Mouse (Mus musculus) MEL (cell line): ENCODE measurements around the gene Uqcc1. TPM values are rescaled to one million over a fixed set of nuclear protein-coding genes. Genes with fewer than 3 reads are reported as not detected.

ENCODE experiments used
- DNase-seq: peaks from one replicate; pipeline ENCODE4 v3.0.0; 2011; ENCODE audit warnings: low read depth, low spot score
- H3K27ac ChIP-seq: 2 replicates; pipeline ENCODE4 v1.5.1; 2012; ENCODE audit warnings: low read depth, mild to moderate bottlenecking, control low read depth, low read length, moderate library complexity; ENCODE audit not compliant: control insufficient read depth
- H3K27me3 ChIP-seq, 2 experiments: fragments of 150-350 bp in 1 of 2; sonication (generic) in 1 of 2; 2 replicates each; pipeline ENCODE4 v1.6.1; 2012; ENCODE audit warnings: low read length in 2 of 2, mild to moderate bottlenecking in 2 of 2, improper control_type of control experiment in 1 of 2, moderate library complexity in 1 of 2; ENCODE audit not compliant: insufficient read depth in 2 of 2, control insufficient read depth in 1 of 2
- H3K36me3 ChIP-seq, 2 experiments: 2 replicates each; pipeline ENCODE4 v1.6.1; 2012 to 2014; ENCODE audit warnings: low read length in 2 of 2, improper control_type of control experiment in 1 of 2, inconsistent platforms in 1 of 2, mild to moderate bottlenecking in 1 of 2; ENCODE audit not compliant: insufficient read depth in 2 of 2, control insufficient read depth in 1 of 2
- H3K4me1 ChIP-seq, 2 experiments: fragments of 150-350 bp in 1 of 2; sonication (generic) in 1 of 2; 2 replicates each; pipeline ENCODE4 v1.6.1; 2012; ENCODE audit warnings: low read length in 2 of 2, improper control_type of control experiment in 1 of 2, mild to moderate bottlenecking in 1 of 2; ENCODE audit not compliant: insufficient read depth in 2 of 2, control insufficient read depth in 1 of 2
- H3K4me3 ChIP-seq, 2 experiments: fragments of 150-350 bp in 1 of 2; sonication (generic) in 1 of 2; 2 replicates each; pipeline ENCODE4 v1.5.1; 2012; ENCODE audit warnings: low read depth in 2 of 2, low read length in 2 of 2, mild to moderate bottlenecking in 2 of 2, moderate library complexity in 2 of 2, control low read depth in 1 of 2, improper control_type of control experiment in 1 of 2; ENCODE audit not compliant: control insufficient read depth in 1 of 2, insufficient read depth in 1 of 2
- H3K79me2 ChIP-seq: 2 replicates; pipeline ENCODE4 v1.6.1; 2012; ENCODE audit warnings: mild to moderate bottlenecking, low read length, moderate library complexity; ENCODE audit not compliant: control insufficient read depth, poor library complexity, insufficient read depth
- H3K9ac ChIP-seq: 2 replicates; pipeline ENCODE4 v1.6.1; 2012; ENCODE audit warnings: low read depth, mild to moderate bottlenecking, control low read depth, low read length, moderate library complexity; ENCODE audit not compliant: control insufficient read depth, poor library complexity, severe bottlenecking
- H3K9me3 ChIP-seq: fragments of 150-350 bp; sonication (generic); replicated peaks from 2 replicates; pipeline ENCODE4 v1.6.1; 2012; ENCODE audit warnings: mild to moderate bottlenecking, low read length, improper control_type of control experiment, moderate library complexity; ENCODE audit not compliant: insufficient read depth
- CHD1 ChIP-seq: IDR thresholded peaks from 2 replicates; pipeline ENCODE4 v1.6.1; 2012; ENCODE audit warnings: low read depth, mild to moderate bottlenecking, inconsistent platforms, low read length, improper control_type of control experiment
- E2F4 ChIP-seq: IDR thresholded peaks from 2 replicates; pipeline ENCODE4 v1.6.1; 2011; ENCODE audit warnings: low read depth, low read length, improper control_type of control experiment, borderline replicate concordance
- ELF1 ChIP-seq: IDR thresholded peaks from 2 replicates; pipeline ENCODE4 v1.6.1; 2014; ENCODE audit warnings: low read depth, mild to moderate bottlenecking, inconsistent platforms, low read length, improper control_type of control experiment, moderate library complexity
- ETS1 ChIP-seq: IDR thresholded peaks from 2 replicates; pipeline ENCODE4 v1.6.1; 2012; ENCODE audit warnings: low read depth, mild to moderate bottlenecking, inconsistent platforms, low read length, improper control_type of control experiment, moderate library complexity
- GATA1 ChIP-seq: IDR thresholded peaks from 2 replicates; pipeline ENCODE4 v1.6.1; 2011; ENCODE audit warnings: low read depth, low read length, improper control_type of control experiment
- MAFK ChIP-seq: IDR thresholded peaks from 2 replicates; pipeline ENCODE4 v1.6.1; 2011; ENCODE audit warnings: low read depth, mild to moderate bottlenecking, low read length, improper control_type of control experiment, borderline replicate concordance
- MAX ChIP-seq: IDR thresholded peaks from 2 replicates; pipeline ENCODE4 v1.6.1; 2011; ENCODE audit warnings: low read length, improper control_type of control experiment
- MAZ ChIP-seq: IDR thresholded peaks from 2 replicates; pipeline ENCODE4 v1.6.1; 2012; ENCODE audit warnings: low read depth, mild to moderate bottlenecking, inconsistent platforms, low read length, improper control_type of control experiment
- MXI1 ChIP-seq: IDR thresholded peaks from 2 replicates; pipeline ENCODE4 v1.6.1; 2011; ENCODE audit warnings: mild to moderate bottlenecking, low read depth, low read length, improper control_type of control experiment
- MYB ChIP-seq: IDR thresholded peaks from 2 replicates; pipeline ENCODE4 v1.6.1; 2011; ENCODE audit warnings: mild to moderate bottlenecking, low read depth, low read length, improper control_type of control experiment
- MYC ChIP-seq: IDR thresholded peaks from 2 replicates; pipeline ENCODE4 v1.6.1; 2011; ENCODE audit warnings: low read depth, mild to moderate bottlenecking, low read length, improper control_type of control experiment, moderate library complexity
- POLR2AphosphoS5 ChIP-seq: IDR thresholded peaks from 2 replicates; pipeline ENCODE4 v1.6.1; 2012; ENCODE audit warnings: low read depth, borderline replicate concordance, mild to moderate bottlenecking, inconsistent platforms, low read length, moderate library complexity, mixed read lengths
- SMC3 ChIP-seq: IDR thresholded peaks from 2 replicates; pipeline ENCODE4 v1.6.1; 2011; ENCODE audit warnings: low read depth, low read length, improper control_type of control experiment
- TAL1 ChIP-seq: IDR thresholded peaks from 2 replicates; pipeline ENCODE4 v1.6.1; 2012; ENCODE audit warnings: mild to moderate bottlenecking, inconsistent platforms, low read length, moderate library complexity, mixed read lengths
- TBP ChIP-seq: IDR thresholded peaks from 2 replicates; pipeline ENCODE4 v1.8.0; 2011; ENCODE audit warnings: low read depth, low read length, improper control_type of control experiment
- TCF12 ChIP-seq: IDR thresholded peaks from 2 replicates; pipeline ENCODE4 v1.6.1; 2014; ENCODE audit warnings: low read depth, mild to moderate bottlenecking, inconsistent platforms, low read length, improper control_type of control experiment, moderate library complexity
- UBTF ChIP-seq: IDR thresholded peaks from 2 replicates; pipeline ENCODE4 v1.6.1; 2012; ENCODE audit warnings: low read depth, mild to moderate bottlenecking, inconsistent platforms, low read length, improper control_type of control experiment, moderate library complexity, borderline replicate concordance; ENCODE audit not compliant: insufficient read depth
- ZNF384 ChIP-seq: IDR thresholded peaks from 2 replicates; pipeline ENCODE4 v1.6.1; 2012; ENCODE audit warnings: low read depth, mild to moderate bottlenecking, inconsistent platforms, low read length, improper control_type of control experiment
- polyA plus RNA-seq, 2 experiments: library from polyadenylated mRNA; stranded (reverse) in 1 of 2; unstranded in 1 of 2; fragments of >175 nt in 1 of 2; fragments of >200 nt in 1 of 2; gene quantifications; 2 replicates each; pipeline versions ENCODE4 v1.2.1 to v1.2.4; 2012; ENCODE audit warnings: low replicate concordance in 2 of 2, low read depth in 1 of 2; ENCODE audit not compliant: insufficient read length in 2 of 2, insufficient read depth in 1 of 2, missing spikeins in 1 of 2
- total RNA-seq: library from RNA; depleted of rRNA; stranded (reverse); fragments of 300-350 nt; gene quantifications from 2 replicates; pipeline ENCODE4 v1.2.3, GENCODE M21; 2012

The Uqcc1 gene
- total and polyA plus RNA-seq, 3 experiments = 61.0 to 83.1 TPM; not detected in 1

DNA sequence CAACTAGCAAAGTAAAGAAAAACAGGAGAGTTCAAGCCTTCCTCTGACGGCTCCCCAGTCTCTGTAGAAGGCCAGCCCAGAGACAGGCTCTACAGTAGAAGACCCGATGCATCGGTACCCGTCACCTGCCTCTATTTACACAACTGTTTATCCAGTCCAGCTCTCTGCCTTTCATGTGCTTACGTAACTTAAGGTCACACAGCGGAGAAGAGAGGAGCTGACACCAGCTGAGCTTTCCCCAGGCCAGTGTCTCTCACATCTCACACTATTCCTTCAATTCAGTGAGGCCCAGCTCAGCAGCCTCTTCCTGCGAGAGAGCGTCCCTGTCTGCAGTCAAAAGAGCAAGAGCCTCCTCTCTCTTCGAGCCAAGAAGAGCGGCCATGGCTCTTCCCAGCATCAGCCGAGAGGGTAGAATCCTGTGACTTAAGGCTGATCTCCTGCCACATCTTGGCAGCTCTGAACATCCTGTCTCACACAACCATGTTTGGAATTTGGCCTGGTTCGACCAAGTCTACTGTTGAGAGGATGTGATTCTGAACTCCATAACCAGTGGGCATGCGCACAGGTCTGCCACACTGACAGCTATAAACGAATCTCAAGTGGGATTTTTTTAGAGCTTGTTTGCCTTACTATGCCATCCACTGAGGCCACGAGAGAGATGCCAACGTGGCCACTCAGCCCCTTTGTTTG, 34.9 kb downstream of the Uqcc1 start:
- no peak for DNase-seq
- no peaks in the 10 kb centered on the region for H3K27me3 ChIP-seq
- H3K9ac ChIP-seq = no peak overlapping the region
- no peaks in the 10 kb centered on the region for H3K79me2 ChIP-seq
- no peak overlapping the region for H3K27ac ChIP-seq
- no peaks in the 10 kb centered on the region for H3K4me1 ChIP-seq
- H3K36me3 ChIP-seq = peaks cover 0 to 11% of the 10 kb centered on the region in 2 experiments; a peak in 2 of 4 replicates
- H3K9me3 ChIP-seq = no peaks in the 10 kb centered on the region
- no peak overlapping the region for H3K4me3 ChIP-seq
- no peak for TF ChIP-seq POLR2AphosphoS5
- no peak for TF ChIP-seq ETS1
- no peak for TF ChIP-seq TAL1

DNA sequence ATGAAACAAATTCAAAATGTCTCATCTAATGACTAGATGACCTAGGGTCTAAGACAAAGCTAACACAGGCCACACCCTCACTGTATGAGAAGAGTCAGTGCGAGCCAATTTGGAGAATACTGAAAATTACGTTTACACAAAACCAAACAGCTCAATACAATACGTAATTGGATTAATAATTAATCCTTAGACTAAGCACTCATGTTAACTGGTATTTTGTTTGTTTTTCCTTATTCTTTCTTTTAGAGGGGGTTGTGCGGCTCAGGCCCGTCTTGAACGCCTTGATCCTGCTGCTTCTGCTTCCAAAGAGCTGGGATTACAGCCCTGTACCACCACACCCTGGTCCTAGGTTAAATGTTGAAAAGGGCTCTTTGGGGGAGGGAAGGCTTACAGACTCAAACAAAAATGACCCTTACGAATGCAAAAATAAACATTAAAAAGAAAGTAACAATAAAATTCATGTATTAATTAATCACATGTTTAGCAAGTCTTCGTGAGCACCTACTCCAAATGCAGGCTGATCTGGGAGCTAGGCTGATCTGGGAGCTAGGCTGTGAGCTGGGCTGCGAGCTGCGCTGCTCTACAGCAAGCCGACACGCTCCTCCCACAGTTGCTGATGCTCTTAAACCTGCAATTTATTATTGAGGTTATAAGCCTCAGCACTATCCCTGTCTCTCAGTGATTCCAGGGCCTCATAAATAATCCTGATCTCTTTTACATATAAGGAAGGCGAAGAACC, 35.6 kb downstream of the Uqcc1 start:
- Histone ChIP-seq H3K4me1 (no peaks in the 10 kb centered on the region), H3K79me2 (no peaks in the 10 kb centered on the region), H3K27me3 (no peaks in the 10 kb centered on the region), H3K9me3 (no peaks in the 10 kb centered on the region), H3K27ac (no peak overlapping the region), H3K4me3 (no peak overlapping the region), H3K9ac (no peak overlapping the region), H3K36me3 (peaks cover 0 to 11% of the 10 kb centered on the region in 2 experiments; a peak in 2 of 4 replicates)
- DNase-seq = no peak
- TF ChIP-seq TAL1 (no peak), UBTF (no peak), SMC3 (no peak), ZNF384 (no peak), MAFK (no peak), MYC (no peak), MYB (no peak), TCF12 (no peak), GATA1 (no peak), MXI1 (no peak), CHD1 (no peak), E2F4 (no peak), MAX (no peak), TBP (no peak), ELF1 (no peak), MAZ (no peak)
